Mouse (Mus musculus) forebrain, embryonic 10.5 days (tissue): ENCODE measurements around the gene R3hdm2. TPM values are rescaled to one million over a fixed set of nuclear protein-coding genes. Genes with fewer than 3 reads are reported as not detected.

ENCODE experiments used
- DNase-seq: peaks from one replicate; pipeline ENCODE4 v3.0.0-alpha.2; 2017; ENCODE audit warnings: low spot score; ENCODE audit errors: extremely low spot score
- H3K27ac ChIP-seq: fragments of 300-500 bp; sonication (generic); 2 replicates; pipeline ENCODE4 v1.5.1; 2016; ENCODE audit warnings: mild to moderate bottlenecking
- H3K27me3 ChIP-seq: fragments of 300-500 bp; sonication (generic); 2 replicates; pipeline ENCODE4 v1.6.1; 2016; ENCODE audit warnings: mild to moderate bottlenecking; ENCODE audit not compliant: poor library complexity, severe bottlenecking
- H3K36me3 ChIP-seq: fragments of 300-500 bp; sonication (generic); replicated peaks from 2 replicates; pipeline ENCODE4 v1.6.1; 2016; ENCODE audit warnings: mild to moderate bottlenecking, moderate library complexity
- H3K4me1 ChIP-seq: fragments of 300-500 bp; sonication (generic); 2 replicates; pipeline ENCODE4 v1.6.1; 2016
- H3K4me3 ChIP-seq: fragments of 300-500 bp; sonication (generic); 2 replicates; pipeline ENCODE4 v1.5.1; 2016; ENCODE audit warnings: mild to moderate bottlenecking, moderate library complexity
- H3K9me3 ChIP-seq: fragments of 300-500 bp; sonication (generic); 2 replicates; pipeline ENCODE4 v1.6.1; 2016; ENCODE audit warnings: mild to moderate bottlenecking, moderate library complexity
- WGBS: fragments of 180-500 bp; shearing (Covaris S2); methylation state at CpG from one replicate; pipeline ENCODE4 v1.1.7; 2016; 5-methylcytosine and 5-hydroxymethylcytosine counted together
- polyA plus RNA-seq: library from polyadenylated mRNA; unstranded; fragments of >200 nt; fragmentation: Nextera tagmentation; extraction: Ambion mirVana; gene quantifications from 2 replicates; pipeline ENCODE4 v1.2.1, GENCODE M21; 2016

The R3hdm2 gene
- polyA plus RNA-seq, 1 experiment from 2014 or later: 27.2 TPM

- 94% methylated on average over 1 of the region's 1 CpGs for WGBS
- Histone ChIP-seq H3K4me3 (no peak overlapping the region), H3K4me1 (no peaks in the 10 kb centered on the region), H3K27me3 (no peaks in the 10 kb centered on the region), H3K9me3 (no peaks in the 10 kb centered on the region), H3K27ac (no peak overlapping the region), H3K36me3 (peaks cover 76% of the 10 kb centered on the region)
- no peak for DNase-seq
These were observed 73.6 kb downstream of the R3hdm2 start for GRCm38 (mm10) chr10:127453701-127454100.

- H3K9me3 ChIP-seq: no peaks in the 10 kb centered on the region
- H3K27ac ChIP-seq: no peak overlapping the region
- no peak for DNase-seq
- H3K4me1 ChIP-seq: no peaks in the 10 kb centered on the region
- H3K36me3 ChIP-seq: peaks cover 76% of the 10 kb centered on the region
- 78% methylated on average over 5 of the region's 5 CpGs for WGBS
- no peak overlapping the region for H3K4me3 ChIP-seq
- H3K27me3 ChIP-seq: no peaks in the 10 kb centered on the region
These were observed 82.4 kb downstream of the R3hdm2 start for GRCm38 (mm10) chr10:127462411-127463096.

- Histone ChIP-seq H3K36me3 (peaks cover 52% of the 10 kb centered on the region), H3K4me1 (peaks cover 9% of the 10 kb centered on the region; the same call in 1 of the 2 replicates), H3K27ac (no peak overlapping the region), H3K4me3 (no peak overlapping the region), H3K27me3 (no peaks in the 10 kb centered on the region), H3K9me3 (no peaks in the 10 kb centered on the region)
- DNase-seq: no peak
- 75% methylated on average over 15 of the region's 15 CpGs for WGBS
These were observed 91.3 kb downstream of the R3hdm2 start for GRCm38 (mm10) chr10:127471281-127471988.

GRCm38 (mm10) chr10:127472722-127473121 is 92.6 kb downstream of the R3hdm2 start:
- peaks cover 63% of the 10 kb centered on the region for H3K36me3 ChIP-seq

GRCm38 (mm10) chr10:127475175-127475574 is 95.0 kb downstream of the R3hdm2 start:
- 95% methylated on average over 4 of the region's 4 CpGs for WGBS
- H3K4me3 ChIP-seq: no peak overlapping the region
- peaks cover 62% of the 10 kb centered on the region for H3K36me3 ChIP-seq
- H3K4me1 ChIP-seq: peaks cover 9% of the 10 kb centered on the region; the same call in 1 of the 2 replicates
- H3K27me3 ChIP-seq: no peaks in the 10 kb centered on the region
- no peaks in the 10 kb centered on the region for H3K9me3 ChIP-seq
- no peak for DNase-seq
- no peak overlapping the region for H3K27ac ChIP-seq

More at GRCm38 (mm10) chr10:127472722-127473121, 92.6 kb downstream of the R3hdm2 start:
- H3K4me1 ChIP-seq: peaks cover 9% of the 10 kb centered on the region; the same call in 1 of the 2 replicates
- no peak for DNase-seq
- WGBS: 90% methylated on average over 9 of the region's 9 CpGs
- no peaks in the 10 kb centered on the region for H3K9me3 ChIP-seq
- no peaks in the 10 kb centered on the region for H3K27me3 ChIP-seq
- H3K4me3 ChIP-seq: no peak overlapping the region
- no peak overlapping the region for H3K27ac ChIP-seq

DNA sequence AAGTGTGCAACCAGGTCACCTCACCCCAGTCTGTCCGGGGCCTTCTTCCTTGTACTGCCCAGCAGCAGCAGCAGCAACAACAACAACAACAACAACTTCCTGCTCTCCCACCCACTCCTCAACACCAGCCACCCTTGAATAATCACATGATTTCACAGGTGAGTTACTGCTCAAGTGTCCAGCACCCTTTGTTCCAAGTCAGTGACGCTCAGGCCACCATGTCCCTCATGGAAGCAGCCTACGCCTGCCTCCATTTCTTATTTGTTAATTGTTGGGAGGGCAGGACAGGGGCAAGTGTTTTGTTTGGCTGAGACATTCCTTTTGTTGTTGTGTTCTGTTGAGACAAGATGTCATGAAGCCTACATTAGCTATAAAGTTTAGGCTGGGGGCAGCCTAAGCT is 96.4 kb downstream of the R3hdm2 start:
- H3K27me3 ChIP-seq: no peaks in the 10 kb centered on the region
- H3K9me3 ChIP-seq: no peaks in the 10 kb centered on the region
- peaks cover 2% of the 10 kb centered on the region; the same call in 1 of the 2 replicates for H3K4me1 ChIP-seq
- peaks cover 66% of the 10 kb centered on the region for H3K36me3 ChIP-seq
- no peak for DNase-seq
- no peak overlapping the region for H3K4me3 ChIP-seq
- H3K27ac ChIP-seq: no peak overlapping the region
- whole genome bisulfite sequencing: 87% methylated on average over 3 of the region's 3 CpGs

DNA sequence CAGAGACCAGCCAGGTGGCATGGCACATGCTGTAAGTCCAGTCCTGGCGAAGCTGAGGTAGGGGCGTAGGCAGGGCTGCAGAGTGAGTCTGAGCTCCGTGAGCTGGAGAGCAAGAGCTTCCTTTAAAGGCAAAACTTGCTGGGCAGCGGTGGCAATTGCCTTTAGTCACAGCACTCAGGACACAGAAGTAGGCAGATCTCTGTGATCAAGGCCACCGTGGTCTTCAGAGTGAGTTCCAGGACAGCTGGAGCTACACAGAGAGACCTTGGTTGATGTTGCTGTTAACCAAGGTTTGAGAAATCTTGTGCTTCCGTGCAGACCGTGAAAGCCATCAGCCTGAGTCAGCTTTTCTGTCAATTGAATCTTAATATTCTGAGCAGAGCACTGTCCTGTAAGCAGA is 97.2 kb downstream of the R3hdm2 start:
- H3K4me1 ChIP-seq: no peaks in the 10 kb centered on the region
- DNase-seq: no peak
- 87% methylated on average over 7 of the region's 7 CpGs for whole genome bisulfite sequencing
- H3K27me3 ChIP-seq: no peaks in the 10 kb centered on the region
- no peak overlapping the region for H3K27ac ChIP-seq
- H3K4me3 ChIP-seq: no peak overlapping the region
- no peaks in the 10 kb centered on the region for H3K9me3 ChIP-seq
- peaks cover 64% of the 10 kb centered on the region for H3K36me3 ChIP-seq

GRCm38 (mm10) chr10:127479131-127479530 is 99.0 kb downstream of the R3hdm2 start:
- Histone ChIP-seq H3K4me1 (no peaks in the 10 kb centered on the region), H3K27me3 (no peaks in the 10 kb centered on the region), H3K4me3 (no peak overlapping the region), H3K9me3 (no peaks in the 10 kb centered on the region), H3K27ac (no peak overlapping the region), H3K36me3 (peaks cover 58% of the 10 kb centered on the region)
- WGBS: 93% methylated on average over 4 of the region's 4 CpGs
- no peak for DNase-seq

- Histone ChIP-seq H3K9me3 (no peaks in the 10 kb centered on the region), H3K36me3 (peaks cover 59% of the 10 kb centered on the region), H3K27ac (no peak overlapping the region), H3K4me3 (no peak overlapping the region), H3K27me3 (no peaks in the 10 kb centered on the region), H3K4me1 (no peaks in the 10 kb centered on the region)
- WGBS: 88% methylated on average over 19 of the region's 19 CpGs
- no peak for DNase-seq
These were observed 101.0 kb downstream of the R3hdm2 start for GRCm38 (mm10) chr10:127480833-127481813.

DNA sequence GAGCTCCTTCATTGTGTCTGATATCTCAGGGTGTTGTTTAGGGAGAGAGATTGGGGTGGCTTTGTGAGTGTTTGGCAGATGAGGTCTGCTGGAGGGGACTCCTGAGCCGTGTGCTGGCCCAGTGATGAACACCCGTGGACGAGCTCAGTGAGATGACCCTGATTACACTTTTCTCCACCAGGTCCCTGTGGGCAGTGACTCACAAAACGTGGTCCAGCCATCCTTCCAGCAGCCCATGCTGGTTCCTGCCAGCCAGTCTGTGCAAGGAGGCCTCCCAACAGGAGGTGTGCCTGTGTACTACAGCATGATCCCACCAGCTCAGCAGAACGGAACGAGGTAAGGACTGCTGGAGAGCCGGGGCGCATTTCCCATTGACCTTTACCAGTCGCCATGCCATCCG is 105.1 kb downstream of the R3hdm2 start:
- Histone ChIP-seq H3K4me3 (no peak overlapping the region), H3K27me3 (no peaks in the 10 kb centered on the region), H3K9me3 (no peaks in the 10 kb centered on the region), H3K36me3 (peaks cover 72% of the 10 kb centered on the region), H3K4me1 (no peaks in the 10 kb centered on the region), H3K27ac (no peak overlapping the region)
- DNase-seq: no peak
- WGBS: 93% methylated on average over 10 of the region's 10 CpGs

- Histone ChIP-seq H3K36me3 (peaks cover 87% of the 10 kb centered on the region), H3K27me3 (no peaks in the 10 kb centered on the region), H3K9me3 (no peaks in the 10 kb centered on the region), H3K4me1 (peaks cover 3% of the 10 kb centered on the region; the same call in 1 of the 2 replicates), H3K27ac (no peak overlapping the region), H3K4me3 (no peak overlapping the region)
- DNase-seq: no peak
- 94% methylated on average over 7 of the region's 7 CpGs for WGBS
These were observed 108.7 kb downstream of the R3hdm2 start for GRCm38 (mm10) chr10:127488856-127489255.
